Mouse (Mus musculus) hindlimb bud, embryonic 11.5 days (tissue): ENCODE measurements around the gene Rhbdd3.
A peak's percentile ranks its signal among the peaks of the same experiment; 100 is the strongest.
"Not testable (repeated sequence)": the region's sequence is repeated elsewhere in the genome, so short reads cannot be mapped to it uniquely, and the experiment has no call there.

ENCODE experiments used
- DNase-seq: peaks from one replicate; pipeline ENCODE4 v3.0.0-alpha.2; 2012; ENCODE audit warnings: low read depth, low spot score; ENCODE audit errors: extremely low spot score

Gene Rhbdd3

DNA sequence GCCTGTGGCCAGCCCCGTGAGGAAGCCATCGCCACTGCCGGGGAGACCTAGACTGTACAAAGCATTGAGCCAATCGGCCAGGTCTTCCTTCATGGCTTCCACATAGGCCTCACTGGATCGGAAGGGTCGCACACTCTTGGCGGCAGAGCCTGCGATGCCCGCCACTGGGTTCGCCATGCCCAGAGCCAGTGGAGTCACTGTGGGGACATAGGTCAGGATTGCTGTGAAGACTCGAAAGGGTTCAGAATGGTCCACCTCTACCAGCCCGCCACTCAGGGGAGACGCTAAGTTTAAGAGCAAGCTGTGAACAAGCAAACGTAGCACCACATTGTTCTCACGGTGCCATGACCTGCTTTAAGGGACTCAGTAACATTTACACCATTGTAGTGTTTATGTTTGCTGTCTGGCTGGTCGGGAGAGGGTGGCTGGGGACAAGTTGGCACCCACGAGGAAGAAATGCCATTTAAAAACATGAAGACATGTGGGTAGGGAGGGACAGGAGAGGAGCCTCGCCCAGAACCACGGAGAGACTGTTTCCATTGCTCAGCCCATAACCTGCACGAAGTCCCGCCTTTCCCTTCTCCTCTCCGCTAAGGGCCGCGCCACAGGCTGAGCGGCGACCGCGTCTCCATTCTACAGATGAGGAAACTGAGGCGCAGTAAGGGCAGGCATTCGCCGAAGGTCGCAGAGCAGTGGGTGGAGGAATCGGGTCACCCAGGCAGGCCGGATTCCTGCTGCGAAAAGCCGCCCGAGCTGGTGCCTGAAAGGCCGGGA is 34.3 kb upstream of the Rhbdd3 start:
- no peak for DNase-seq

- DNase-seq, result no peak
Observed at GRCm38 (mm10) chr11:5065056-5065821, 33.5 kb upstream of the Rhbdd3 start, which contains the start of gene Gas2l1. Gas2l1 (minus strand) TSS chr11:5065327.

DNA sequence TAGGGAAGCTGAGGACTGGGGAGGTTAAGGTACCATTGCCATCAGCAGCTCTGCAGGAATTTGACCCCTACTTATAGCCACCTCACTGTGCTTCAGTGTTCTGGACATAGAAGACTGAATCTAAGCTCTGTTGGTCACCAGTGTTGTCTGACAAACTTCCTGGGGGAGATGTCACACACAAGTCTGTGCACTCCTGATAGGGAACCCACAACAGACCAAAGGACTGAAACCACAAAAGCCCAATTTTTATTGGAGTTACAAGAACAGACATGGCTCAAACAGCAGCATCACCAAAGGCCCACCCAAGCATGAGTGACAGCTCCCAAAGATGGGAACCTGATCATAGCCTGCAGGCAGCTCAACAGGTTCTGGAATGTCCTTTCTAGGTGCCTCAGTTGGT is 31.7 kb upstream of the Rhbdd3 start:
- no peak for DNase-seq

DNA sequence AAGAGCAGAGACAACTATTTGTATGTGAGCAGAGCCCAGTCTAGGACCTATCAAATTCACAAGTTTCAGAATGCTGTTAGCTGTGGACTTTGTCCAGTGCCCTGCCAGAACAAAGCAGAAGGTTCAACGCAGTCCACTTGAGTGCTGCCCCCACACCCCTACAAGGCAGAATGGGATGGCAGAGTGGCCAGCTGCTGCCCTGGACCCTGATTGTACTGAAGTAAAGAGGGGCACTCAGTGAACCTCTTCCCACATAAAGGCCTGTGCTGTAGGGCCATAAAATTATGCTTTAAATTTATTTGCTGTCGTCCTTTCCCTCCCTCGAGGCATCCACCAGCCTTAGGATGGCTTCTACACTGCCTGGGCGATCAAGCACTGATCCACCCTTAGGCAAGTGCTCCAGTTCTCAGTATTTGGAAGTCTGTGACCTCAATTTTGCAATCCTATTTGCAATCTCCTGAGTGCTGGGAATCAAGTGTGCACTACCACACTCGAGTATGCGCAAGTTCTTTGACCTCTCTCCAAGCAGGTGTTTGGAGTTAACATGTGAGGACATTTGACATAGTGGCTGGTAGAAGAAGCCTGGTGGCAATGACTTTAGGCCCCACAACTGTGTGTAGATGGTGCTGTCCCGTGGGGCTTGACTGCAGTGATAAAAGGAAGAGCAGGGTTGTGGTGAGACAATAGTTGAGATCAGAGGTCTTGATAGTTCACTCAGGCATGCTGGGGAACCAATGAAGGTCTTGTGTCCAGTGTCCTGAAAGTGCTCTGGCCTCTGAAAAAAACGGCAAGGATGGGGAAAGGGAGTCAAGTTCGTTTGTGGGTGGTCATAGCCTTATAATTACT is 30.4 kb upstream of the Rhbdd3 start:
- DNase-seq, result no peak

- no peak for DNase-seq
Observed at GRCm38 (mm10) chr11:5074882-5075281, 23.8 kb upstream of the Rhbdd3 start.

DNA sequence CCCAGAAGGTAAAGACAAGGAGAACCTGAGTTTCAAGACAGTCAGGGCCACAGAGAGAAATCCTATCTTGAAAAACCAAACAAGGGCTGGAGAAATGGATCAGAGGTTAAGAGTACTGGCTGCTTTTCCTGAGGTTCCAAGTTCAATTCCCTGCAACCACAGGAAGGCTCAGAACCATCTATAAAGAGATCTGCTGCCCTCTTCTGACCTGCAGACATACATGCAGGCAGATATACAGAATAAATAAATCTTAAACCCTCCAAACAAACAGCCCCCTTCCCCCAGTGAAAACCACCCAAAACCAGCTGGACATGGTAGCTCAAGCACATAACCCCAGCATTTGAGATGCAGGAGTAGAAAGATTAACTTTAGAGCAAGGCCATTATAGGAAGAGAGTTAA is 23.0 kb upstream of the Rhbdd3 start:
- no peak for DNase-seq

- DNase-seq, result not testable (repeated sequence)
Observed at GRCm38 (mm10) chr11:5076843-5077242, 21.9 kb upstream of the Rhbdd3 start.

GRCm38 (mm10) chr11:5089147-5089546 is 9.6 kb upstream of the Rhbdd3 start:
- no peak for DNase-seq

GRCm38 (mm10) chr11:5091706-5092105 is 7.0 kb upstream of the Rhbdd3 start:
- DNase-seq, result no peak

DNA sequence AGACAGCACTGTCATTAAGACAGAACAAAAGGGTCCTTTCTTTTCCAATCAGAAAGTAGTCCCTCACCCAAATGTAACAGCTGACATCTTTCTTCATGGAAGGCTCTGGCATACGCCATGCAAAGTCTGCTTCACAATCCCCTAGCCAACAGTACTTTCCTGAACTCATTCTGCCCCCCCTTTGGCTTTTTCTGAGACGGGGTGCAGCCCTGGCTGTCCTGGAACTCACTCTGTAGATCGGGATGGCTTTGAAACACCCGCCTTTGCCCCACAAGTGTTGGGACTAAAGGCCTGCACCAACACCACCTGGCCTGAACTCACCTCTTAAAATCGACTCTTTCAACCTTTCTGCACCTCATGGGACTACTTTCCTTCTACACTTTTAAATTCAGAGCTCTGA is 2.8 kb upstream of the Rhbdd3 start:
- DNase-seq, result no peak

- DNase-seq, result no peak
Observed at GRCm38 (mm10) chr11:5096480-5097020, 2.2 kb upstream of the Rhbdd3 start.

DNA sequence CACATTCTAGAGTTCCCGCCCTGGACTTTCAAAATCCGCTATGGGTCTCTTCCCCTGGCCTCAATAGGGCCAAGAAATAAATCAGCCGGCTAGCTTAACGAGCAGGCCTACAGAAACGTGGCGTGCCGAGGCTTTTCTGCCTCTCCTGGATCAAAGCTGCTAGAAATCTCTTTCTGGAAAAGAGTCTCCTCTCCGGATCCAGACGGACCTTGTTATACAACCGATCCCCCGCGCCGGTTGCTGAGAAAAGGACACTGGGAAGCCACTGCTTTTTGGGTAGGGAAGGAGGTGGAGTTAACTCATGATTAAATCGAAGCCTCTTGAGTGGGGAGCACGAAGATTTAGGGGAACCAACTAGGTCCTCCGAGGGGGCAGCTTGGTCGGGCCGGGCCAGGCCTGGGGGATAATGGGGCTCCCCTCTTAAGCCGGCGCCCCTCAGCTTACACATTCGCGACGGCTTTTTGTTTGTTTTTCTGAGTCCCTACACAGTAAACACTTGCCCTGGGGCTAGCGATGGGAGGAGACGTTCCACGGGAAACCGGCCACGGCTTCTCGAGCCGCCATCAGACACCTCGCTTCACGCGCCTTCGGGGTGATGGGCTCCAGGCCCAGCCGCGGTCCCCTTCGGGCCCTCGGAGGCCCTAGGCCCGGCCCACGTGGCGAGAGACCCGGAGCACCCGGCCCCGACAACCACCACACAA is 541 bp upstream of the Rhbdd3 start:
- no peak for DNase-seq

GRCm38 (mm10) chr11:5099576-5100183 is 954 bp downstream of the Rhbdd3 start:
- peak; percentile 64 for DNase-seq

GRCm38 (mm10) chr11:5100283-5100682 is 1.6 kb downstream of the Rhbdd3 start:
- DNase-seq, result no peak

DNA sequence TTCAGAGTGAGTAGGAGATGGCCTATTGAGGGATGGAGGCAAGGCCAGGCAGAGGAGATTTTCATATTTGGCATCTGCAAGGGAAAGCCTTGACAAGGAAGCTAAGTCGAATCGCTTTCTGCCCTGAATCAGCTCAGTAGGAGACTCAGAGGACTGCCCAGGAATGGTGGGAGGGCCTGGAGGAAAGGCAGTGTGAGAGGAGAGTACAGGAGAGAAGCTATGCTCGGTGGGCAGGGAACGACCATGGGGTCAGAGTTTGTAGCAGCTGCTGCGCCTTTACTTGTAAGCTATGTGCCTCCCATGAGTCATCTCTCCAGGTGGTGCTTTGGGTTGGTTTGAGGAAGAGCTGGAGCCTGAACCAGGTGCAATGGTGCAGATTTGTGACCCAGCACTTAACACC is 2.1 kb downstream of the Rhbdd3 start:
- DNase-seq, result no peak

GRCm38 (mm10) chr11:5101641-5102040 is 2.9 kb downstream of the Rhbdd3 start:
- DNase-seq, result no peak

DNA sequence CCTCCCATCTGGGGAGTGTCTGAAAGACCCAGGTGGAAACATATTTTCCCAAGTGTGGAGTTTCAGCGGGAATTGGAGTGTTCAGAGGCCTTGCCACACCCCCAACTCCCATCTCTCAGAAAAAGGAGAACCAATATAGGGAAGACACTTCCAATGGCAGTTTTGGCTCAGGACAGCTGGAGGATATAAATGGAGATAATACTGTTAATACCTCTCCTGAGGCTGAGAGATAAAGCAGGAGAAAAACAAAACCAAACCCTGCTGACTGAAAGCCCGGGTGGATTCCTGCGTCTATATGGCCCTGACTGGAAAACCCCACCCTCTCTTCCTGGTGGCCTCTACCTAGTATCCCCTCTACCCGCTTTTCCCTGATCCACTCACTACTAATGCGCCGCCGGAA is 3.7 kb downstream of the Rhbdd3 start:
- no peak for DNase-seq

- no peak for DNase-seq
Observed at GRCm38 (mm10) chr11:5103986-5104509, 5.3 kb downstream of the Rhbdd3 start.

- DNase-seq, result no peak
Observed at GRCm38 (mm10) chr11:5109441-5109840, 10.7 kb downstream of the Rhbdd3 start.

DNA sequence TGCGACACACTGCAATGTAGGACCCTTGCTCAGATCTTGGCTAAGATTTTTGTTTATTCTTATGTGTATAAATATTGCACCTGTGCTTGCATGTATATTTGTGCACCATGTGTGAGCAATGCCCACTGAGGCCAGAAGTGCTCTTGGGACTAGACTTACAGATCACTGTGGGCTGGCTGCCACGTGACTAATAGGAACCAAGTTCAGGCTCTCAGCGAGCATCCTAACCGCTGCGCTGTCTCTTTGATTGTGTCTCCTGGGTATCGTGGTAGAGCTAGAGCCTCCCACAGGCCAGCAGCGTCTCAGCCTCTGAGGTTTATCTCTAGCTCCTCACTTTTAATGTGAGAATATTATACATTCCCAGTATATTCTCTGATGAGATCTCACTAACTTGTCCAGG is 14.9 kb downstream of the Rhbdd3 start:
- DNase-seq, result no peak
